Mouse (Mus musculus) 3134 (cell line): ENCODE measurements around the gene Zfp961.

Experiments
- DNase-seq: peaks from one replicate; pipeline ENCODE4 v3.0.0-alpha.2; 2011; ENCODE audit warnings: low spot score; ENCODE audit not compliant: insufficient read length; ENCODE audit errors: extremely low read depth

Zfp961 gene

GRCm38 (mm10) chr8:71960483-71960882, 9.6 kb downstream of the Zfp961 start:
- no peak for DNase-seq

DNA sequence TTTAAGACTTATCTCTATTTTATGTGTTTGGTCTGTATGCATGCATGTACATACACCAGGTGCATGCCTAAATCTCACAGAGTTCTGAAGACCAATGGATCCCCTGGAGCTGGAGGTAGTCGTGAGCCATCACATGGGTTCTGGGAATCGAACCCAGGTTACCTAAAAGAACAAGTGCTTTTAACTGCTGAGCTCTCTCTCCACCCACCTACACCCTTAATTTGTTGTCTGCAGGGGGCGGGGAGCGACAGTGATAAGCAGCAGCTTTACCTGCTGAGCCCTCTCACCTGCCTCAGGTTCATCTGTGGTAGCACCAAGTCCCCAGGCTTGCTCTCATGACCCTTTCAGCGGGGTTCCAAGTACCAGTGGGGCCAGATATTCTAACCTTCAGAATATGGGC, 11.0 kb downstream of the Zfp961 start:
- no peak for DNase-seq

GRCm38 (mm10) chr8:71964051-71964450, 13.2 kb downstream of the Zfp961 start:
- DNase-seq, result no peak

DNA sequence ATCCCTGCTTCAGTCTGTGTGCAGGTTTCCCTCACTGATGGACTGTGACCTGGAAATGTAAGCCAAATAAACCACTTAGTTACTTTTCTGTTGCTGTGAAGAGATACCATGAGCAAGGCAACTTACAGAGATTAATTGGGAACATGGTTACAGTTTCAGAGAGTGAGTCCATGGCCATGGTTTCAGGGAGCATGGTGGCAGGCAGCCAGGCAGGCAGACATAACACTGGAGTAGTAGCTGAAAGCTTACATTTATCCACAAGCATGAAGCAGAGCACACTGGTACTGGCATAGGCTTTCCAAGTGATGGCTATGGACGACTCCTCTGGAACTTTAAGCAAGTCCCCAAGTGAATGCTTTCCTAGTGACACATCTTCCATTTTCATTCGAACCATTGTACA, 14.3 kb downstream of the Zfp961 start:
- no peak for DNase-seq

DNA sequence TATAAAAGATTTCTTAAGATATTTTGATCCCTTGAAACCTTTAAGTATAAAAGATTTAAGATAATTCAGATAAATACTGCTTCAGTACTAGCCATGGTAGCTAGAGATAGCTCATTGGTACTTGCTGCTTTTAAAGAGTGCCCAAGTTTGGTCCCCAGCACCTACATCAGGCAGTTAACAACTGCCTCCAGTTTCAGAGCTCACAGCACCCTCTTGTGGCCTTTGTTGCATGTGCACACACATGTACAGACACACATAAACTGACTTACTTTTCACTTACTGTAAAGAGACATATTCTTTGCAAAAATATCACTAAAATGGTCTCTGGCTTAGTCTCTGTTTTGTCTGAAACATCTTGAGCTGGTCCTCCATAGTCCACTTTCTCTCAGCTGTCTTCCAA, 15.6 kb downstream of the Zfp961 start:
- DNase-seq, result no peak

DNA sequence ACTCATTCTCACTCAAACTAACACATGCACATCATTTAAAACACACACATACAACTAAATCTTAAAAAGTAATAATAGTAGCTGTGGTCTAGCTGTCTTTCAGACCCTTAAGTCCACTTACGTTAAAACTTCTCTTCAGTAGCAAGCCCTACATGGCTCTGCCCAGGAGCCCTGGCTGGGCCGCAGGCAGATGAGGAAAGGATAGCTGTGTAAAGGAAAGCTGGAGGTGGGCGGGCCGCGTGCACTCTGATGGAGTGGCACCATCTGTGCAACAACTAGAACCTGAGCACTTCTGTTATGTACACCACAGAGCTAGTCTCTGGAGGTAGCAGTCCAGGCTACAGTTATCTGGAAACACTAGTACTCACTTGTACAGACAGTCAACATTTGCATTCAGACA, 16.4 kb downstream of the Zfp961 start:
- no peak for DNase-seq

DNA sequence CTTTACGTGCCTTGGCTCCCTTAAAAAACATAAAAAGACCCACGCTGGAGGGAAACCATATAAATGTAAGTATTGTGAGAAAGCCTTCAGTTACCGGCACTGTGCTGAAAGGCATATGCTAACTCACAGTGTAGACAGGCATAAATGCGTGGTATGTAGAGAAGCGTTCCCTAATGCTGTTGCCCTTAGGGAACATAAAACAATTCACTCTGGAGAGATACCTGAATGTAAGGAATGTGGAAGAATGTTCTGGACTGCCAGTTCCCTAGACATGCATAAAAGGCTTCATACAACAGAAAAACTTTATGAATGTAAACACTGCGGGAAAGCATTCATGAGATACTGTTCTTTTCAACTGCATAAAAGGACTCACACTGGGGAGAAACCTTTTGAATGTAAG, 17.3 kb downstream of the Zfp961 start:
- no peak for DNase-seq

DNA sequence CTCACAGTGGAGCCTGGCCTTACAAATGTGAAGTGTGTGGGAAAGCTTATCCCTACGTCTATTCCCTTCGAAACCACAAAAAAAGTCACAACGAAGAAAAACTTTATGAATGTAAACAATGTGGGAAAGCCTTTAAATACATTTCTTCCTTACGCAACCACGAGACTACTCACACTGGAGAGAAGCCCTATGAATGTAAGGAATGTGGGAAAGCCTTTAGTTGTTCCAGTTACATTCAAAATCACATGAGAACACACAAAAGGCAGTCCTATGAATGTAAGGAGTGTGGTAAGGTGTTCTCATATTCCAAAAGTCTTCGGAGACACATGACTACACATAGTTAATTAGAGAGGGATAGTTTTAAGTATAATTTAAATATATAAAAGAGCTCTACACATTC, 17.8 kb downstream of the Zfp961 start:
- no peak for DNase-seq

GRCm38 (mm10) chr8:71971945-71972344, 21.1 kb downstream of the Zfp961 start:
- no peak for DNase-seq

GRCm38 (mm10) chr8:71974211-71974610, 23.4 kb downstream of the Zfp961 start:
- no peak for DNase-seq

DNA sequence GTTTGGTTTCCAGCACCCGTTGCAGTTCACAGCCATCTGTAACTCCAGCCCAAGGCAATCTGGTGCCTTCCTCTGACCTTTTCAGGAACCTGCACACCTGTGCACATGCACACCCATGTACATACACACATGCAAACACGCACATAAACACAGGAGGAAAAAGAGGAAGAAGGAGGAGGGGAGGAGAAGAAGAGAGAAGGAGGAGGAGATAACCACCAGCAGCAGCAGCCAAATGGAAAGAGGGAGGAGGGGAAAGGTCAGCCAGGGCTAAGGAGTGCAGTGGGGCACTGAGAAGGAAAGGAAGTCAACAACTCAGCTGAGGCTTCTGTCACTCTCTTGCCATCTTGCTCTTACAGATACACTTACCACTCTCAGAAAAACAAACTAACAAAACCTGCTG, 30.2 kb downstream of the Zfp961 start:
- no peak for DNase-seq

- DNase-seq, result no peak
These were observed 30.6 kb downstream of the Zfp961 start for GRCm38 (mm10) chr8:71981456-71981855.

DNA sequence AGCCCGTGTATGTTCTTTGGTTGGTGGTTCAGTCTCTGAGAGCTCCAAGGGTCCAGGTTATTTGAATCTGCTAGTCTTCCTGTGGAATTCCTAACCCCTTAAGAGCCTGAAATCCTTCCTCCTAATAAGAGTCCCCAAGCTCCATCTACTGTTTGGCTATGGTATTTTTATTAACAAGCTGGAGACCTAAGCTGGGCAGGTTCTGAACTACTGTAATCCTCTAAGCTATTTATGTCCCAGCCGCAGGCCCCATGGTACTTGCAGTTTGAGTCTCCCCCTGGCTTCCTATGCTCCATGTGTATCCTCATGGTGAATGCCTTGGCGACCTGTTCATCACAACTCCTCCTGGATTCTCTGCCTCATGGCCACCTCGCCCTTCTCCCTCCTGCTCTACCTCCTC, 33.8 kb downstream of the Zfp961 start:
- no peak for DNase-seq

DNA sequence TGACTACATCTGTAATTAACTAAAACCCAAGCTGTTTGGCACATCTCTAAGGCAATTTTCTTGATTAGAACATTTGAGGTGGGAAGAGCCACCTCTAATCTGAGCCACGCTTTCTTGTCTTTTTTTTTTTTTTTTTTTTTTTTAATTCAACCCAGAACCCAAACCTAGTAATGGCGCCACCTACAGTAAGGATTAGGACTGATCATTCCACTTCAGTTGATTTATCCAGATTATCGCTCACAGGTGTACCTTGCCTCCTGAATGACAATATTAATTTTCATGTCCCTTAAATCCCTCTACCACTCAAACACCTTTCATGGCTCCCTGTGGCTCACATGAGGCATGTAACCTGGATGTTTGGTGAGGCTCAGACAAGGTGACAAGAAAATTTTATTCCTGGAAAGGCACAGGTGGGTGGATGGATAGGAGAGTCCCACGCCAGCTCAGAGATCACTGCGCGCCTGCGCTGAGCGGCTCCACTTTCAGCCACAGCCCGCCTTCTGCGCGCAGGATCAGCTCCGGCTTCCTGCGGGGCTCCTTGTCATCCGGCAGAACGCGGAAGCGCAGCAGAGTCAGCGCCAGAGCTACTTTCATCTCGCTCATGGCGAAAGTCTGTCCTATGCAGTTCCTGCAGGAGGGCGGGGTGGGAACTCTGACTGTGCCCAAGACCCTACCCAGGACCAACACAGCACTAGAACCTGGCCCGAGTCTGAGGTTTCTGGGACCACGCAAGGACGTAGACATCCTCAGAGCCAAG, 37.5 kb downstream of the Zfp961 start:
- no peak for DNase-seq

DNA sequence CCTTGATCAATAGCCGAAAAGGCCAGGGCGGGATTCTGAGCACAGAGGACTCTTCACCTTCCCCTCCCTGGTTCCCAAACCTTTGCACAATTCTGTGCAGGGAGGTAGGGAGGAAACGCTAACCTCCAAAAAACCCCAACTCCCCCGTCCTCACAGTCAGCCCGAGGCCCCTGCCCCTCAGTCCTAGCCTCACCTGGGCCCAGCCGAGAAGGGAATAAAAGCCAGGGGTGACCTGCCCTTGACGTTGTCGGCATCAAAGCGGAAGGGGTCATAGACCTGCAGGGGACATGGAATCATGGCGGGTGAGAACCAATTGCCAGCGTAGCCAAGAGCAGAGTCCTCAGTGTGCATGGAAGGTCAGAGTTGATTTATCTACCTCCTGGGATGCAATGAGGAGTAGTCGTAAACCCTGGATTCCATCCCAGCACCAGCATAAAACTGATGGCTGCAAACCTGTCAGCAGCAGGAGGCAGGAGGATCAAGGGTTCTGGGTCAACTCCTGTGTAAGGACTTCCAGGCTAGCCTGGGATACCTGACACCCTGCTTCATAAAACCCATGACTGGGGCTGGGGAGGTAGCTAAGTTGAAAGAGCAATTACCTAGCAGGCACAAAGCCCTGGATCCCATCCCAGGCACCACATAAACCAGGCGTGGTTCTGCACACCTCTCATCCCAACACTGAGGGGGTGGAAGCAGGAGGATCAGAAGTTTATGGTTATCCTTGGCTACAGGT, 38.2 kb downstream of the Zfp961 start:
- no peak for DNase-seq

DNA sequence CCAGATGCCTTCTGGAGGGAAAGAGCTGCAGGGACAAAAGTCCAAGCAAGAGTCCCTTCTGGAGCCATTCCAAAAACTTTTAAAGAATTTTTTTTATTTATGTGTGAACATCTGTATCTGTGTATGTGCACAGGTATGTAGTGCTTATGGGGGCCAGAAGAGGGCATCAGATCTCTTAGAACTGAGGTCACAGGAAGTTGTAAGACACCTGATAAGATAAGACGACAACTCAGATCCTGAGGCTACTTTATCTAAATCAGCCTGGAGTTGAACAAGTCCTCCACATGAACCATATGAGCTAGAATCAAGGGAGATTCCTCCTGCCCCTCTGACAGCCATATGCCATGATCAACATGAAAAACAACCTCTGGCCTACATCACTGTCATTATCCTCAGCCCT, 48.6 kb downstream of the Zfp961 start:
- DNase-seq, result no peak

GRCm38 (mm10) chr8:72000223-72000622, 49.4 kb downstream of the Zfp961 start:
- DNase-seq, result no peak

DNA sequence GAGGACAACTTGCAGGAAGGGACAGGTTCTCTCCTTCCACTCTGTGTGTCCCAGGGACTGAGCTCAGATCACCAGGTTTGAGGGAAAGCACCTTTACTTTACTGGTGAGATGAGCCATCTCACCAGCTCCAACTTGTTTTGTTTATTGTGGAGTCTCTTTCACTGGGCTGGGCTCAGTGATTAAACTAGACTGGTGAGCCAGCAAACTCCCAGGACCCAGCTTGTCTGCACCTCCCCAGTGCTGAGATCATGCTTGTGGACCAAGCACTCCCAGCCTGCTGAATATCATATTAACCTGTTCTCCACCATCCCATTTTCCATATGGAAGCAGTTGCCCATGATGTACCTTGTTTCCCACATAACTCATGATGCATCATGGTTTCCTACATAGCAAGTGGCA, 52.1 kb downstream of the Zfp961 start:
- no peak for DNase-seq

DNA sequence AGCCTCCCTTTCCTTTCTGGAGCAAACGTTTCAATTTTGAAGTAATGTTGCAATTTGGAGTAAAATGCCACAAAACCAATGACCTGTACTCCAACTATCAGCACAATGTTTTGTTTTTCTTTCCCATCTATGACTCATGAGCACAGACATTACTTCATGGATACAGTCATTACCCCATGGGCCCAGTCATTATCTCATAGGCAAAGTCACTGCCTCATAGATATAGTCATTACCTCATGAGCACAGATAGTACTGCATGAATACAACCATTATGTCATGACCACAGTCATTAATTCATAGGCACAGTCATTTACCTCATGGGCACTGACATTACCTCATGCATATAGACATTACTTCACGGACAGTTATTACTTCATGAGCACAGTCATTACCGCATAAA, 55.1 kb downstream of the Zfp961 start:
- no peak for DNase-seq

GRCm38 (mm10) chr8:72006763-72007162, 55.9 kb downstream of the Zfp961 start:
- no peak for DNase-seq

GRCm38 (mm10) chr8:72008134-72008641, 57.4 kb downstream of the Zfp961 start:
- no peak for DNase-seq

DNA sequence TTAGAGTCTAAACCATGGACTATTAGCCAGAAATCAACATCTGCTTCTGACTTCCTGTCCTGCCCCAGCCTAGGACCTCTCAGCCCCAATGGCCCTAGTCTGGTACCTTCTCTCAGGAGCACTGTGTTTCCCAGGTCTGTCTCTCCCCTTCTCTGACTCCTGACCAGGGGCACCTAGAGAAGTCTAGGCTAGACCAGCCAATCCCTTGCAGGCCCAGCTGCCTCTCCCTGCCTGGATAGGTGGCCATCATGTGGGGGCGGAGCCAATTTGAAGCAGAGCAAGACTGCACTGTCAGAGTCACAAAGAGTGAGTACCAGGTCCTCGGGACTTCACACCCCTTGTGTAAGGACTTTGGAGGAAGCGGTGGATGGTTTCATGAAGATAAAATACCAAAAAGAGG, 58.6 kb downstream of the Zfp961 start, which contains the start of gene Cyp4f18:
TSS of gene Cyp4f18 (minus strand) at position 154 of the 400 bp plus-strand sequence.
- no peak for DNase-seq
